Mouse (Mus musculus): ENCODE results near the gene Ccr6. TPM values are rescaled to one million over a fixed set of nuclear protein-coding genes. Genes with fewer than 3 reads are reported as not detected.

The Ccr6 gene
- total RNA-seq, 1 experiment, result 0.18 TPM

GRCm38 (mm10) chr17:8234537-8234936 is 1.3 kb upstream of the Ccr6 start:
- in situ Hi-C loops (cut with MboI; ENCODE audit: low sequenced_read_pairs in 2 of 2, unreplicated experiment in 2 of 2), result no loop called here
- H3K36me3 ChIP-seq (ENCODE audit: control insufficient read depth, insufficient read depth, low read length, poor library complexity, severe bottlenecking), result no peaks in the 10 kb centered on the region
- no peak for TF ChIP-seq CHD2 (IDR thresholded peaks at IDR 0.05; ENCODE audit: low read depth, low read length)
- no peak for TF ChIP-seq ZC3H11A (IDR thresholded peaks at IDR 0.05; ENCODE audit: borderline replicate concordance, low read depth, low read length)
- TF ChIP-seq ZNF384 (IDR thresholded peaks at IDR 0.05; ENCODE audit: low read depth, low read length), result no peak
- no peak for TF ChIP-seq MAFK (IDR thresholded peaks at IDR 0.05; ENCODE audit: insufficient read depth, low read depth, low read length)
- TF ChIP-seq HCFC1 (IDR thresholded peaks at IDR 0.05; ENCODE audit: borderline replicate concordance, insufficient read depth, low read length), result no peak

GRCm38 (mm10) chr17:8238012-8238710 is 2.3 kb downstream of the Ccr6 start:
- peaks cover 0 to 34% of the 10 kb centered on the region in 2 experiments; a peak in 2 of 4 replicates for H3K4me1 ChIP-seq (ENCODE audit: control insufficient read depth in 2 of 2, insufficient read depth in 2 of 2, low read length in 2 of 2, poor library complexity in 1 of 2)
- no peaks in the 10 kb centered on the region for H3K36me3 ChIP-seq (ENCODE audit: control insufficient read depth, insufficient read depth, low read length, poor library complexity, severe bottlenecking)
- in situ Hi-C loops (cut with MboI; ENCODE audit: low sequenced_read_pairs in 2 of 2, unreplicated experiment in 2 of 2), result no loop called here
- TF ChIP-seq MAFK (IDR thresholded peaks at IDR 0.05; ENCODE audit: insufficient read depth, low read depth, low read length), result no peak
- no peak for TF ChIP-seq ZNF384 (IDR thresholded peaks at IDR 0.05; ENCODE audit: low read depth, low read length)
- TF ChIP-seq CHD2 (IDR thresholded peaks at IDR 0.05; ENCODE audit: low read depth, low read length), result no peak
- no peak for TF ChIP-seq HCFC1 (IDR thresholded peaks at IDR 0.05; ENCODE audit: borderline replicate concordance, insufficient read depth, low read length)
- TF ChIP-seq ZC3H11A (IDR thresholded peaks at IDR 0.05; ENCODE audit: borderline replicate concordance, low read depth, low read length), result no peak
- H3K9me3 ChIP-seq (ENCODE audit: control insufficient read depth, insufficient read depth, low read depth, low read length), result no peaks in the 10 kb centered on the region
- no peak overlapping the region for H3K27ac ChIP-seq (ENCODE audit: insufficient read depth, low read depth, low read length, poor library complexity, severe bottlenecking)
- H3K9ac ChIP-seq (ENCODE audit: insufficient read depth, low read depth, low read length, poor library complexity, severe bottlenecking), result no peak overlapping the region
- no peak overlapping the region for H3K4me3 ChIP-seq (ENCODE audit: insufficient read depth in 1 of 2, low read depth in 1 of 2, low read length in 2 of 2, poor library complexity in 1 of 2, severe bottlenecking in 1 of 2)
- DNase-seq (ENCODE audit: low read depth, low spot score), result no peak

More at GRCm38 (mm10) chr17:8234537-8234936, 1.3 kb upstream of the Ccr6 start:
- H3K9ac ChIP-seq (ENCODE audit: insufficient read depth, low read depth, low read length, poor library complexity, severe bottlenecking), result no peak overlapping the region
- no peak overlapping the region for H3K27ac ChIP-seq (ENCODE audit: insufficient read depth, low read depth, low read length, poor library complexity, severe bottlenecking)
- no peaks in the 10 kb centered on the region for H3K9me3 ChIP-seq (ENCODE audit: control insufficient read depth, insufficient read depth, low read depth, low read length)
- peaks cover 0 to 15% of the 10 kb centered on the region in 2 experiments; a peak in 2 of 4 replicates for H3K4me1 ChIP-seq (ENCODE audit: control insufficient read depth in 2 of 2, insufficient read depth in 2 of 2, low read length in 2 of 2, poor library complexity in 1 of 2)
- no peak overlapping the region for H3K4me3 ChIP-seq (ENCODE audit: insufficient read depth in 1 of 2, low read depth in 1 of 2, low read length in 2 of 2, poor library complexity in 1 of 2, severe bottlenecking in 1 of 2)
- no peak for DNase-seq (ENCODE audit: low read depth, low spot score)

GRCm38 (mm10) chr17:8239561-8239960 is 3.7 kb downstream of the Ccr6 start:
- no peak for DNase-seq (ENCODE audit: low read depth, low spot score)
- peaks cover 0 to 32% of the 10 kb centered on the region in 2 experiments; a peak in 2 of 4 replicates for H3K4me1 ChIP-seq (ENCODE audit: control insufficient read depth in 2 of 2, insufficient read depth in 2 of 2, low read length in 2 of 2, poor library complexity in 1 of 2)
- in situ Hi-C loops (cut with MboI; ENCODE audit: low sequenced_read_pairs in 2 of 2, unreplicated experiment in 2 of 2), result no loop called here

GRCm38 (mm10) chr17:8240517-8240916 is 4.7 kb downstream of the Ccr6 start:
- Histone ChIP-seq H3K4me1 (ENCODE audit: control insufficient read depth in 2 of 2, insufficient read depth in 2 of 2, low read length in 2 of 2, poor library complexity in 1 of 2) (peaks cover 0 to 32% of the 10 kb centered on the region in 2 experiments; a peak in 2 of 4 replicates), H3K4me3 (ENCODE audit: insufficient read depth in 1 of 2, low read depth in 1 of 2, low read length in 2 of 2, poor library complexity in 1 of 2, severe bottlenecking in 1 of 2) (no peak overlapping the region), H3K27ac (ENCODE audit: insufficient read depth, low read depth, low read length, poor library complexity, severe bottlenecking) (no peak overlapping the region; the same call in 1 of the 2 replicates), H3K36me3 (ENCODE audit: control insufficient read depth, insufficient read depth, low read length, poor library complexity, severe bottlenecking) (no peaks in the 10 kb centered on the region), H3K9ac (ENCODE audit: insufficient read depth, low read depth, low read length, poor library complexity, severe bottlenecking) (no peak overlapping the region), H3K9me3 (ENCODE audit: control insufficient read depth, insufficient read depth, low read depth, low read length) (no peaks in the 10 kb centered on the region)
- DNase-seq (ENCODE audit: low read depth, low spot score), result no peak
- no peak for TF ChIP-seq MAFK (IDR thresholded peaks at IDR 0.05; ENCODE audit: insufficient read depth, low read depth, low read length)
- TF ChIP-seq CHD2 (IDR thresholded peaks at IDR 0.05; ENCODE audit: low read depth, low read length), result no peak
- TF ChIP-seq ZNF384 (IDR thresholded peaks at IDR 0.05; ENCODE audit: low read depth, low read length), result no peak
- no peak for TF ChIP-seq HCFC1 (IDR thresholded peaks at IDR 0.05; ENCODE audit: borderline replicate concordance, insufficient read depth, low read length)
- in situ Hi-C loops (cut with MboI; ENCODE audit: low sequenced_read_pairs in 2 of 2, unreplicated experiment in 2 of 2), result no loop called here

More at GRCm38 (mm10) chr17:8239561-8239960, 3.7 kb downstream of the Ccr6 start:
- H3K27ac ChIP-seq (ENCODE audit: insufficient read depth, low read depth, low read length, poor library complexity, severe bottlenecking), result no peak overlapping the region
- no peak overlapping the region for H3K4me3 ChIP-seq (ENCODE audit: insufficient read depth in 1 of 2, low read depth in 1 of 2, low read length in 2 of 2, poor library complexity in 1 of 2, severe bottlenecking in 1 of 2)
- no peaks in the 10 kb centered on the region for H3K9me3 ChIP-seq (ENCODE audit: control insufficient read depth, insufficient read depth, low read depth, low read length)
- no peak overlapping the region for H3K9ac ChIP-seq (ENCODE audit: insufficient read depth, low read depth, low read length, poor library complexity, severe bottlenecking)
- TF ChIP-seq MAFK (IDR thresholded peaks at IDR 0.05; ENCODE audit: insufficient read depth, low read depth, low read length), result no peak
- no peak for TF ChIP-seq HCFC1 (IDR thresholded peaks at IDR 0.05; ENCODE audit: borderline replicate concordance, insufficient read depth, low read length)
- TF ChIP-seq ZNF384 (IDR thresholded peaks at IDR 0.05; ENCODE audit: low read depth, low read length), result no peak
- no peak for TF ChIP-seq ZC3H11A (IDR thresholded peaks at IDR 0.05; ENCODE audit: borderline replicate concordance, low read depth, low read length)
- TF ChIP-seq CHD2 (IDR thresholded peaks at IDR 0.05; ENCODE audit: low read depth, low read length), result no peak
- no peaks in the 10 kb centered on the region for H3K36me3 ChIP-seq (ENCODE audit: control insufficient read depth, insufficient read depth, low read length, poor library complexity, severe bottlenecking)
